Mouse (Mus musculus) E14TG2a.4 (cell line): Measurements from ENCODE around the gene Mical3.

Experiments
- CTCF ChIP-seq: conservative IDR thresholded peaks from 2 replicates; pipeline ENCODE4 v1.5.1; 2014; ENCODE audit warnings: low read length
- POU5F1 ChIP-seq: IDR thresholded peaks from 2 replicates; pipeline ENCODE4 v1.6.1; 2014; ENCODE audit warnings: low read length, borderline replicate concordance

DNA sequence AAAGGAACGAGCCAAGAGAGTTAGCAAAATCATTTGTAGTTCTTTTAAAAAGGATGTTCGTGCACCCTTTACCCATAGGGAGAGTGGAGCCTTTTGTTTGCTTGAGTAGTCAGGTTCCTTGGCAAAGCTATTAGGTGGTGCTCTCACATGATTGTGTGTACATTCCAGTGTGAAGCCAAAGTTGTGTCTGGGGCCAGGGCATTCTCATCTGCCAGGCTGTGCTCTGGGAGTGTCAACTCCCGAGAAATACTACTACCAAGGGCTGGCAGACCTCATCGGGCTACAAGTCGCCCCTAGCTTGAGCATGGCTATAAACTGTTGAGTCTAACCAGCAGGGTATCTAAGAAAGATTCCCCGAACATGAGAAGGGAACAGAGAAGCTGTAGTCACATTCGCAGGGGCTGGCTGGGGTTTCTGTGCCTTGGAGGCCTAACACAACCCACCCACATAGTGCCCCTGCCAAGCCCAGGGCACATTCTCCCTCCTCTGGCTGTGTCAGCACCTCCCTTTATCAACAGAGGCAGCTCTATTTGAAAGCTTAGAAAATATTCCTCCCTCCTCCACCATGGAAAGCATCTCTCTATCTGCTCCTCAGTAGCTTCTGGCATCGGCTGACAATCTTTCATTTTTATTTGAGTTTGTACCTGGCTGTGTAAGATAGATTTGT is 130.8 kb downstream of the Mical3 start:
- TF ChIP-seq CTCF = no peak
- TF ChIP-seq POU5F1 = no peak
